Mouse (Mus musculus) adrenal gland, adult (tissue): ENCODE data around the gene Osbpl8.
A peak's percentile ranks its signal among the peaks of the same experiment; 100 is the strongest.
"Not testable (repeated sequence)": the region's sequence is repeated elsewhere in the genome, so short reads cannot be mapped to it uniquely, and the experiment has no call there.

ENCODE experiments used
- DNase-seq, 2 experiments: peaks; one replicate each; pipeline ENCODE4 v3.0.0; 2022 to 2023; ENCODE audit warnings: low spot score in 1 of 2; ENCODE audit not compliant: inconsistent age in 2 of 2

Gene Osbpl8

DNA sequence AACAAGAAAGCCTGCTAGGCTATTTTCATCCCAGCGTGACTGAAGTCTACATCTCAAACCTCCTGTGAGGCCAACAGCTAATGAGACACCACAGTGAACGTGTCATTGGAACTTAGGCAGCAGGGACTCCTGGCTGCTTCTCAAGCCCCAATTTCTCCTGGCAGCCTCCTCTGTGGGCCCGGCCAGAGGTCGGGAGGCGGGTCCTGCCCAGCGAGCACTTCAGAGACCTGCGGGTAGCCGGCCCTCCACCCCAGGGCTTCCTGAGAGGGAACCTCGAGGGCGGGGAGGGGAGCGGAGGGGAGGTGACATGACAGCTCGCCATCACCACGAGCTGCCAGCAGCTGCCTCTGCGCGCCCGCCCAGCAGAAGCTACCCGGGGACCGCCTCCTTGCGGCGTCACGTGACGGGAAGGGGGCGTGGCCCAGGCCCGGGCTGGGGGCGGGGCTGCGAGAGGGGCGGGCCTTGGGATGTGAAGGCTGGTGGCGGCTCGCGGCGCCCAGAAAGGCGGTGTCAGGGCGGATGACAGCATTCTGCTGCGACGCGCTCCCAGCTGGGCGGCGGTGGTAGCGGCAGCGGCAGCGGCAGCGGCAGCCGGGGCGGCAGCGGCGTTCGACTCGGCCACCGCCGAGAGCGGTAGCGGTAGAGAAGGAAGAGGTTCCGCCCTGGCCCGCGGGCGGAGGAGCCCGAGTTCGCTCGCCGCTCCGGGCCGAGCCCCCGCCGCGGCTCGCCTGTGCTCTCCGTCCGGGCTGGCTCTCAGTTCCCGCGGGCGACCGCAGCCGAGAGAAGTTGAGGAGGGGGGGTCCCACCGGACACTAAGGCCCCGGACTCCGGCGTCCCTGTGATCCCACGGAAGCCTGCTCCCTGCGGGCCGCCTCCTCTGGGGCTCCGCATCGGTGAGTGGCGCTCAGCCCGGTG, at the start of gene Osbpl8:
Gene Osbpl8 (plus strand): TSS at position 449 of the 915 bp plus-strand sequence.
- DNase-seq, result peak; percentile 99 to 100

DNA sequence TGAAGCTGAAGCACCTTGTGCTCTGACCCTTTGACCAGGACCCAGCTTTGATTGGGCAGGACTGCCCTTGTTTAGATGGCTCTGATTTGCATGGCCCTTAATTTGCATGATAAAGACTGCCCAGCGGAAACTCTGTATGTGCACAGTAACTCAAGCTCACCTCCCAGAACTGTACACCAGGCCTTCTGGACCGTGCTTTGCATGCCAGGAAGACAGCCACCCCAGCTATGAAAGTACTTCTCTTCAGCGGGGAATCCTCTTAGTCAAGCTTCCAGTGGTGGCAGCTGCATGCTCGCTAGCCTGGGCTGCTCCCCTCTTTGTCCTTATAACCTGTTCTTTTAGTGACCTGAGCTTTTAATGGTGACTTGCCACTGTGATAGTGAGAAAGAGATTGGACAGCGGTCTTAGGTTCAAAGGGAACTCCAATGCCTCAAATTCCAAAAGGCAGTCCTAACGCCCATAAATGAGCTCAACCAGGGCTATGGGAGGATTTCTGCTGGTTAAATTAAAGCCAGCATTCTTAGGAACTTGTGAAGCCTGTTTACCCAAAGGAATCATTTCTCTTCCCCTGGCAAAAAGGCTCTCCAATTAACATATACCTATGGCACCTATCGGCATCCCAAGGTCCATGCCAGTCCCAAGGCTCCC, 47.2 kb upstream of the Osbpl8 start:
- no peak for DNase-seq

DNA sequence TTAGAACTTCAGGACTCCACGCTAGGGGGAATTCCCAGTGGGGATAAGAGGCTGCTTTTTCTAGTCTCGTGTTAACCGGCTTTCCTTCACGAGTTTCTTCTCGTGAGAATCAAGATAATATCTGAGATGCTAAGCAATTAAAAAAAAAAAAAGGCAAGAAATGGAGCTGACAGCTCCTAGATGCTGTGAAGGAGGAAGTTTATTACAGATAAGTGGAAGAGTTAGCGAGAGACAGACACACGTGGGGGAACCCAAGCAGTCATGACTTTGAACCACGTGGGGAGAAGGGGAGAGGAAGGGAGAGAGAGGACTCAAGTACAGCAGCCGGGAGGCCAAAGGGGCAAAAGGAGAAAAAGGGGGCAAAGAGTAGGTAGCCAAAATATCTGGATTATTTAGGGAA, 46.3 kb upstream of the Osbpl8 start:
- DNase-seq, result no peak

DNA sequence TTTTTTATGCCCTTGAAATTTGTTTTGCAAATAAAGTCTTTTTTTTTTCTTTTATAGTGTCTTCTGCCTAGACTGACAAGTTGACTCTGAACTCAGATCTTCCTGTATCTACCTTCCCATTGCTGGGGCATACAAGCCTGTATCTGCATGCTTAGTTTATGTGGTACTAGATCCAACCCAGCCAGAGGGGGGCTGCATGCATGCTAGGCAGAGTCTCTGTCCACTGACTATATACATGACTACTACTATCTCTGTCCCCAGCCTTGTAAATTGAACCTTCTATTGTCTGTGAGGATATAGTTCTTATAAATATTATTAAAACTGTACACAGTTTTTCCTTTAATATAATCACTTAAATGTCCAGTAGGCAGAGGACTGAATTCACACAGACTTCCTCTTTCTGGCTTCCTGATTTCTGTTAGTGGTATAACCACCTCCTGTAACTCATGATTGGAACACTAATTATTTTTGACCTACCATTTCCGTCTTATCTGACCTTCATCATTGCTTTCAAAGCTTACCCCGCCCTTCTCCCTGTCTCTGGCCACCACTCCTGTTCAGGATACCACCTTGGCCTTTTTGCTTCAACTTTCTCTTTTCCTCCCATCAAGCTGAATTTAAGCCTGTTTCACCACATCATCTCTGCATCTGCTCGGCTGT, 45.4 kb upstream of the Osbpl8 start:
- DNase-seq, result no peak

DNA sequence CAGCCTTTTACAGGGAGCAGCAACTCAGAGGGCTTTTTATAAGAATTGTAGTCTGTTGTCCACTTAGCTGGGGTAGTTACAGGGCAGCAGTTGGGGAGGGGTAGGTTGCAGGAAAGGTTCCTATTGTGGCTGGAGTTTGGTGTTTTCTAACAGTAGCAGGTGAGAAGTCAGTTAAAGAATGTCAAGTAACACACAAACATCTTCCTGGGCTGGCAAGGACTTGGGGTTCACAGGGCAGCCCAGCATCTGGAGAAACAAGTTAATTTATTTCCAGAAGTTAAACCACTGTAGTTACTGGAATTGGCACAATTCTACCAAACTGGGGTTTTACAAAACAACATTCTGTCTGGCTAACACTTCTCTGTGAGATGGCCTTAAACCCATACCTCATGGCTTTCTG, 44.8 kb upstream of the Osbpl8 start:
- no peak for DNase-seq

DNA sequence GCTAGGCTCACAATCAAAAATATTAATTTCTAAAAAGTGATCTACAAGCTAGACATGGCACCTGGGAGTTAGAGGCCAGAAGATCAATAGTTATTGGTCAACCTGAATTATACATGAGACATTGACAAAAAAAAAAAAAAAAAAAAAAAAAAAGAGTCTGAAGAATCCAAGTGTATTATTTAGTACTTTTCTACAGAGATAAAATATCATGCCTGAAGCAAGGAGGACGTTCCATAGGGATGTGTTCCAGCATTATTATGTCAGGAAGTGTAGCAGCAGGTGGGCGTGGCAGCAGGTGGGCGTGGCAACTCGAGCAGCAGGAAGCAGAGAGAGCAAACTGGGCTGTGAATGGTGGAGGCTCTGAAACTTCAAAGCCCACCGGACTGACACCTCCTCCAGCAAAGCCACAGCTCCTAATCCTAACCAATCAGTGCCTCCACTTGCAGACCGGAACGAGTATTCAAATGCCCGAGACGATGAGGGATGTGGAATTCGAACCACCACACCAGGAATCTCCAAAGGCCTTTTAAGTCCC, 41.6 kb upstream of the Osbpl8 start:
- DNase-seq, result no peak

DNA sequence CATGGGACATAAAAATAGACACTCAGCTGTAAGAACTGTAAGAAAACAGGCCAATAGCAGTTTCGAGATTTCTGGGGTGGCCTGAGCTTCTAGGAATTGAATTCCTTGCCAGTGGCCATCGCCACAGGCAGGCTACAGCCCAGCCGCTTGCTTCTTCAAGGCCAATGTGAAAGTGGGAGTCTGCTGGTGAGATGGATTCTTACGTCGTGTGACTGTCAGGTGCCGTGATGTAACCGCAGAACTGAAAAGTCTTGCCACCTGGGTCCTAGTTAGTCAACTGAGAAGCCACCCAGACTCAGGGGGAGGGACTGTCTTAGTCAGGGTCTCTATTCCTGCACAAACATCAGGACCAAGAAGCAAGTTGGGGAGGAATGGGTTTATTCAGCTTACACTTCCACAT, 40.4 kb upstream of the Osbpl8 start:
- no peak for DNase-seq

DNA sequence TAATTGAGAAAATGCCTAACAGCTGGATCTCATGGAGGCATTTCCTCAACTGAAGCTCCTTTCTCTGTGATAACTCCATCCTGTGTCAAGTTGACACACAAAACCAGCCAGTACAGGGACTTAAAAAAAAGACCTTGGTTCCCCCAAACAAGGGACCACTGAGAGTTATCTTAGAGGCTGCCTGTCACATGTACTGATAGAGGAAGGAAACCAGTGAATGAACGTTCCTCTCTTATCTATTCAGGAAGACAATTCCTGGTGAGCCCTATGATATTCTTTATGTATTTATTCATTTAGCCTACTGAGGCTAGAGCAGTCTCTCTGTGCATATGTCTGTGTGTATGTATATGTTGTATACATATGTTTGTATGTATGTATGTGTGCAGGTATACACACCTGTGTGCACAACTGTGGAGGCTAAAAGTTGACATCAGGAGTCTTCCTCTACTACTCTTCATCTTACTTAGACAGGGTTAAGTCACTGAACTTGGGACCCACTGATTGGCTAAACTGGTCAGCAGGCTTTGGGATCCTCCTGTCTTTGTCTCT, 39.7 kb upstream of the Osbpl8 start:
- no peak for DNase-seq

DNA sequence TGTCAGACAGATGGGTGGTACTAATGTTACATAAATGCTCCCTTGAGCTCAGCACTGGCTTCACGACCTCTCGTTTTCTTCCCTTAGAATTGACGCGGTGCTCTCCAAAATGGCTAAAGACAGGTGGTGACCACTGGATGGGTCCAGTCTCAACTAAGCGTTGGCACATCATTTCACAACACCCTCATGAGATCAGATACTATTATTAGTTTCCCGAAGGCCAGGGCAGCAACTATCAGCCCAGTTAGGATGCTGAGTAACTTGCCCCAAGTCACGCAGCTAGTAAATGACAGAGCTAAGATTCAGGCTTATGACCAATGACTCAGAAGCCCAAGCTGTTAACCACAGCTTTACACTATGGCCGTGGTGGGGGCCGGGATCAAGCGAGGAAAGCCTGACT, 37.2 kb upstream of the Osbpl8 start:
- DNase-seq, result no peak

DNA sequence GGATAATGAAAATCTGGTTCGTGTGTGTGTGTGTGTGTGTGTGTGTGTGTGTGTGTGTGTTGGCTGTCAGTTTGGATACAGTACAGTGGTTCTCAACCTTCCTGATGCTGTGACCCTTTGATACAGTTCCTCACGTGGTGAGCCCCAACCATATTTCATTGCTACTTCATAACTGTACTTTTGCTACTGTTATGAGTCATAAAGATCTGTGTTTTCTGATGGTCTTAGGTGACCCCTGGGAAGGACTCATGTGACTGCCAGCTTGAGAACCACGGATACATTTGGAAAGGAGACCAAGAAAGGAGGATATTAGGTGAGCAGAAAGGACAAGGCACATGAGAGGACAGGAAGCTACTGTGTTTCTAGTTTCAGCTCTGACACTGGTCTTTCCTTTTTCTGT, 36.1 kb upstream of the Osbpl8 start:
- DNase-seq, result no peak

DNA sequence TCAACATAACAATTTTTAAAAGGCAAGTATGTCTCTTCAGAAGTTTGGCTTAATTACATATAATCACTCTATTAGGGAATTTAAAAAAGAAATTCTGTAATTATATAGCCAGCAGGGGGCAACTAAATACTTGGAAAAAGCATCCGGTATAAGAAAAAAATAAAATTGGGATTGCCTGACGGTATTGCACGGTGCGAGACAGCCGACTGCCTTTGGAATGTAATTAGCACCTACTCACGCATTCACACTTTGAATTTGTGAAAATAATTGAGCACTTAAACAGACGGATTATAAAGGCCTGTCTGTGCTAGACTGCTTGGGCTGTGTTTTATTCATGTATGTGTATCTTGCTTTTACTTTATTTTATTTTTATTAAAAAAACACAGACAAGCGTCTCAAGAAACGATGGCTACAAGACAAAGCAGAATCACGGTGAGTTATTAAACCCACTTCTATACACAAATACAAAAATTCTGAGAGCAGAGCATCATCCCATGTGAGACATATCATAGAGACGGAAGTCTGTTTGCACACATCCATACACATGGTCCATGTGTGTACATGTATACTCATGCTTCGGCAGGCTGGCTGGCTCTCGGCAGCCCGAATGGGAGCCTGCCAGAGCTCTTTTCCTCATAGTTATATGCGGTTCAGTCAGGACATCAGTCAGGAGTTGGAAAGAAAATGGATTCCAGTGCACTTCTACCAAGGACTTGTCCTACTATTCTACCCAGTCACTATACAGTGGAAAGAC, 34.5 kb upstream of the Osbpl8 start:
- no peak for DNase-seq

DNA sequence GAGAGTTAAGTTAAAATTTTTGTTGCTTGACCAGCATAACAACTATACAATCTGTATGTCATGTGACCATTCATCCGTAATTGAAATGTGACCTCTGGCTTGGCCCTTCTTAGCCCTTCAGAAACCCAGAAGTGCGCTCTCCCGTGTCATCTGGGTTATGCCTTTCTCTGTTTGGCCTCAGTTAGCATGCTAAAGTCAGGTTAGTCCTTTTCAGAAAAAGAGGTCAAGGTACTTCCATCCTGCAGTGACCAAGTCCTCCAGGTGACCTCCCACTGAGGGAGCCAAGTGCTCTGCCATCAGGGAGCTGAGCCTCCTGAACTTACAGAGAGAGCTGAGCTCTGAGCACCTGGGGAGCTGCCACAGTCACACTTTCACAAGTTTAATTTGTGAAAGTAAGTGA, 33.7 kb upstream of the Osbpl8 start:
- DNase-seq, result no peak

DNA sequence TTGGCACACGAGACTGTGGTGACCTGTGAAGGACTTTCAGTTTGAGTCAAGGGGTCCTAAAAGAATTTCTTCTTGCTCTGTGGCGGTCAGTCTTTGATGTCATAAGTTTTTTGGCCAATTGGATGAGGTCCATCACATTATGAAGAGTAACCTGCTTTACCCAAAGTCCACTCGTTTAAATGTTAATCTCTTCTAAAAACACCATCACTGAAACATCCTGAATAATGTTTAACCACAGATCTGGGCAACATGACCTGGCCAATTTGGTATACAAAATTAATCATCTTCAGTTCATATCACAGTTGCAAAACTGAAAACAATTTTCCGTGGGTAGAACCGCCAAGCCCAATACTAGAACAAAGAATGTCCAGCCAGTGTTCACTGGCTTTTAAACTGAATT, 31.3 kb upstream of the Osbpl8 start:
- DNase-seq, result no peak

DNA sequence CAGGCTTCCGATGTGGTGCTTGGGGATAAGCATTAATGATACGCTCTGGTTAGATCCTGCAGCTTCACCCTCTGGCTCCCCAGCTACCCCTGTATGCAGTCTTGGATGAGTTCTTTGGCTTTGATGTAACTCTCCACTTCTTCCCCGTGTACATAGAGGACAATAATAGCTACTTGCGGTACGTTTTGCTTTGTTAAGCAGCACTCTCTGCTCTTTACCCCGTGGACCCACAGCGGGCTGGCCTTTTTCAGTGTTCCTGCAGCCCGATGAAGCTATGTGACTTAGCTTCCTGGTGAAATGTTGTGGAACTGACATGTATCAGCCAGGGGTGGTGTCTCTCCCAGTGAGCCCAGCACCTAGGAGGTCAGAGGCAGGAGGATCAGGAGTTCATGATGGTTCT, 30.6 kb upstream of the Osbpl8 start:
- no peak for DNase-seq

DNA sequence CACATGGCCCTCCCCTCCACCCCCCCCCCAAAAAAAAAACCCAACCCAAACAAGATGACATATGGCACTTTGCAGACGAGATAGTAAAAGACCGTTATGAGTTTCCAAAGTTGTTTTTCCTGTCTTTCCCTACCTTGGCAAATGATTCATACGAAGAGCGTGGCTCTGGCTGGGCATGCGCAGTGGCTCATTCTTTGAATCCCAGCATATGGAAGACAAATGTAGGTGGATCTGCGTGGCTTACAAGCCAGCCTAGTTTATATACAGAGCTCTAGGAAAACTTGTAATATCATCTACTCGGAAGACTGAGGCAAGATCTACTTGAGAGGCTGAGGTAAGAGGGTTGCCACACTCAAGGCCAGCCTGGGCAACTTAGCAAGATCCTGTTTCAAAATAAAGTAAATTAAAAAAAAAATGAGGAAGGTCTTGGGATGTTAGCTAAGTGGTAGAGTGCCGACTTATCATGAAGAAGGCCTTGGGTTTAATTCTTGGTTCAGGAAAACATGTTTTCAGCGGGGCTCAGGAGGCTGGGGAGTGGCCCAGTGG, 30.1 kb upstream of the Osbpl8 start:
- DNase-seq, result no peak

DNA sequence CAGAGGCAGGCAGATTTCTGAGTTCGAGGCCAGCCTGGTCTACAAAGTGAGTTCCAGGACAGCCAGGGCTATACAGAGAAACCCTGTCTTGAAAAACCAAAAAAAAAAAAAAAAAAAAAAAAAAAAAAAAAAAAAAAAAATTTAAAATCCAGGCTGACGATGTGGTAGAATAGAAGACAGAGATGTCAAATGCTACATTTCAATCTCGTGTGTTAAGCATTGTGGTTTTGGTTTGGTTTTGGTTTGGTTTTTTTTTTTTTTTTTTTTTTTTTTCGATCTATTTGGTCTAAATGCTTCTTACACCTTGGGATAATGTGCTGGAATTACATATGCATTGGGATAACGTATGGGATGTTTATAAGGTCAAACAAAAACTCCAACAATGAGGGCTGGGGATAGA, 28.2 kb upstream of the Osbpl8 start:
- DNase-seq, result not testable (repeated sequence)

DNA sequence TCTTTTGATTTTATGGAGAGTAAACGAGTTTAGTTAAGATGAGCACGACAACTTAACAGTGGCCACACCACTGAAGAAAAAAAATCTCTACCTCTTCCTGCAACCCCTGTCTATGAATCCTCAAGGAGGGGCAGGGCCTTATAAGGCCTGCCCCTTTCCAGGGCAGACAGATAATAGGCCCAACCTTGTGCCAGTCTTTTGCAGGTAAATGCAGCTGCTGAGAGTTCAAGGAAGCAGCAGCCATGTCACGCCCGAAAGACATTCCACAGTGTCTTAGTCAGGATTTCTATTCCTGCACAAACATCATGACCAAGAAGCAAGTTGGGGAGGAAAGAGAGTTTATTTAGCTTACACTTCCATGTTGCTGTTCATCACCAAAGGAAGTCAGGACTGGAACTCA, 26.6 kb upstream of the Osbpl8 start:
- DNase-seq, result no peak

DNA sequence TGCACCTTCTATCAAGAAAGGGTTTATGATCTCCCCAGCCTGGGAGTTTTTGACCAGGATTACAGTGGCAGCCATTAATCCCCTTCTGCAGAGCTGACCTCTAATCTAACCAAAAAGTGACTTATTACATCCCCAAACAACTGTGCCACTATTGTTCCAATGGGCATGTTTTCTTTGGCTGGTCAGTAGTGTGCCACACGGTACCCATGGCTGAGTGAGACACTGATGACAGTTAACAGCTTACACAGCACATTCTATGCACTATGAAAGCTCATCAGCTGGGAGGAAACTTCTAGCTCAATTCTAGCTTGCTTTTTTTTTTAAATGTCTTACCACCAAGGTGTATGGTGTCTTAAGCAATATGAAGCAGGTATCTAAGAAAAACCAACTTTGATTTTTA, 25.4 kb upstream of the Osbpl8 start:
- DNase-seq, result no peak

DNA sequence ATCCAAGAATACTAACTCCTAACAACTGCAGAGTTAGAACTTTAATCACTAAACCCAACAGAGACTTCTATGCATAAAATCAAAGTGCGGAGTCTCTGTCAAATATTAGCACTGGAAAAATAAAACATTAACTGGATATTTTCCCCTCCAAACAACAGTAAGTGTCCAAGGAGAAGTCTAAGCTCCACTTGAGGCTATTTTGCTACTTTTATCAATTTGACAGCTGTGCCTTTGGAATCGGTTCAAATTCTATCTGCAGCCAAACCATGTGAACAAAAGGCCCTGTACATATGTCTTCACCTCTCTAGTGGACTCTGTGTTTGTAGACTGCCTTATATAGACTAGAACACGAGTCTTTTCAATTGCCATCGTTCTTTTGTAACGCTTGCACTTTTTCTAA, 24.7 kb upstream of the Osbpl8 start:
- DNase-seq, result no peak

DNA sequence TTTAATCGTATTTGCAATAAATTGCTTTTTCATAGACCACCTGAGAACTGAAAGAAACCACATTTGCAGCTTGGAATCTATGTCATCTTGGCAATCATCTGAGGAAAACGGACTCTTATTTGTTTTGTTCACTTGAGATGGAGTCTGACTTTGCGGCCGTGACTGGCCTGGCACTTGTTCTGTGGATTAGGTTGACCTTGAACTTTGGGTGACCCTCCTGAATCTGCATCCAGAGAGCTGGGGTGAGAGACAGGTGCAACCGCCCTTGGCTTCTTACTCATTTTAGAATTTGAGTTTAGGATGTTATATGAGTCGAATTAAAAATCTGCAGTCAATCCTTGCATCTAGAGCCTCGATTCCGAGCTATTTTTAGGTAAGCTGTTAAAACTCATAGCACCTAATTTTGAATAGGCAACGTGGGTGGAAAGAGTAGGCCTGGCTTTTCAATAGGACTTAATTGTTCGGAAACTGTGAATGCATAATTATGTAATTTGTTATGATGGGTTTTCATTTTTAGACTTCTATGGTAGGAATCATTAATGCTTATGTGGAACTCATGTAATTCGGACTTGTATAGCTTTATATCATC, 20.1 kb upstream of the Osbpl8 start:
- DNase-seq, result no peak
